Mouse (Mus musculus) embryonic fibroblast, embryonic 13.5 days (primary cell): ENCODE measurements around the gene Zfp276.

ENCODE experiments used
- CTCF ChIP-seq: IDR thresholded peaks from 2 replicates; pipeline ENCODE4 v1.5.1; 2011; ENCODE audit warnings: mild to moderate bottlenecking, control low read depth, low read length, moderate library complexity, borderline replicate concordance; ENCODE audit not compliant: insufficient read depth
- POLR2A ChIP-seq: IDR thresholded peaks from 2 replicates; pipeline ENCODE4 v1.6.1; 2011; ENCODE audit warnings: low read depth, mild to moderate bottlenecking, control low read depth, low read length, moderate library complexity

GRCm38 (mm10) chr8:123243053-123243452 is 10.9 kb upstream of the Zfp276 start:
- TF ChIP-seq POLR2A (no peak), CTCF (peak; percentile 38; the same call in 1 of the 2 replicates)
